Mouse (Mus musculus) frontal cortex, postnatal 36 days (tissue): ENCODE measurements around the gene Rasa4.
"Not testable (repeated sequence)": the region's sequence is repeated elsewhere in the genome, so short reads cannot be mapped to it uniquely, and the experiment has no call there.

ENCODE experiments used
- DNase-seq, 2 experiments: peaks; one replicate each; pipeline ENCODE4 v3.0.0; 2022; ENCODE audit warnings: low spot score in 2 of 2

Gene Rasa4

GRCm38 (mm10) chr5:136083669-136084107 is at the start of gene Rasa4:
Gene Rasa4, plus strand, starts transcription at chr5:136083916.
- DNase-seq = peak; percentile 83 to 93

GRCm38 (mm10) chr5:136034868-136035267 is 48.8 kb upstream of the Rasa4 start:
- no peak for DNase-seq

GRCm38 (mm10) chr5:136035285-136035684 is 48.4 kb upstream of the Rasa4 start:
- DNase-seq = no peak

GRCm38 (mm10) chr5:136036667-136037066 is 47.0 kb upstream of the Rasa4 start:
- DNase-seq = no peak

GRCm38 (mm10) chr5:136038258-136039214 is 45.2 kb upstream of the Rasa4 start, which contains the start of gene Upk3b:
Gene Upk3b, plus strand, starts transcription at chr5:136038496.
- no peak for DNase-seq

- no peak for DNase-seq
These were observed 43.5 kb upstream of the Rasa4 start for GRCm38 (mm10) chr5:136040210-136040609.

- DNase-seq = no peak
These were observed 42.5 kb upstream of the Rasa4 start for GRCm38 (mm10) chr5:136041260-136041659.

- no peak for DNase-seq
These were observed 42.0 kb upstream of the Rasa4 start for GRCm38 (mm10) chr5:136041666-136042065.

GRCm38 (mm10) chr5:136044865-136045264 is 38.9 kb upstream of the Rasa4 start:
- no peak for DNase-seq

- DNase-seq = no peak
These were observed 38.3 kb upstream of the Rasa4 start for GRCm38 (mm10) chr5:136045408-136045807.

GRCm38 (mm10) chr5:136045987-136046386 is 37.7 kb upstream of the Rasa4 start:
- DNase-seq = peak; percentile 76 to 86

- not testable (repeated sequence) for DNase-seq
These were observed 35.2 kb upstream of the Rasa4 start for GRCm38 (mm10) chr5:136048541-136048940.

GRCm38 (mm10) chr5:136049926-136050325 is 33.8 kb upstream of the Rasa4 start:
- DNase-seq = no peak

GRCm38 (mm10) chr5:136051231-136052085 is 32.3 kb upstream of the Rasa4 start:
- peak in 1 of 2 experiments; percentile 33 for DNase-seq

- no peak for DNase-seq
These were observed 30.7 kb upstream of the Rasa4 start for GRCm38 (mm10) chr5:136052861-136053655.

- DNase-seq = no peak
These were observed 29.2 kb upstream of the Rasa4 start, which contains the start of gene Upk3bl for GRCm38 (mm10) chr5:136054301-136055077. Gene Upk3bl, plus strand, starts transcription at chr5:136054492.

GRCm38 (mm10) chr5:136056062-136056461 is 27.7 kb upstream of the Rasa4 start:
- no peak for DNase-seq

- DNase-seq = no peak
These were observed 26.6 kb upstream of the Rasa4 start for GRCm38 (mm10) chr5:136057085-136057484.

GRCm38 (mm10) chr5:136061567-136061966 is 22.1 kb upstream of the Rasa4 start:
- DNase-seq = peak; percentile 63 to 66

- DNase-seq = no peak
These were observed 19.8 kb upstream of the Rasa4 start for GRCm38 (mm10) chr5:136063920-136064319.
